Mouse (Mus musculus) heart, embryonic 16.5 days (tissue): ENCODE results near the gene Gtf2b. TPM values are rescaled to one million over a fixed set of nuclear protein-coding genes. Genes with fewer than 3 reads are reported as not detected.
A peak's percentile ranks its signal among the peaks of the same experiment; 100 is the strongest.

Experiments used
- ATAC-seq: fragments of 200-750 bp; cut with Nextera tagmentation; replicated peaks from 2 replicates; pipeline ENCODE4 v1.8.0; 2017; ENCODE audit warnings: moderate number of reproducible peaks; ENCODE audit not compliant: insufficient read depth, low FRiP score; ENCODE audit errors: extremely low read depth
- H3K27ac ChIP-seq: fragments of 300-500 bp; sonication (generic); 2 replicates; pipeline ENCODE4 v1.5.1; 2014; ENCODE audit warnings: mild to moderate bottlenecking, low read length, control low read depth, moderate library complexity
- H3K27me3 ChIP-seq: fragments of 300-500 bp; sonication (generic); 2 replicates; pipeline ENCODE4 v1.6.1; 2014; ENCODE audit warnings: low read length, mixed read lengths; ENCODE audit not compliant: control insufficient read depth, insufficient read depth
- H3K36me3 ChIP-seq: fragments of 300-500 bp; sonication (generic); 2 replicates; pipeline ENCODE4 v1.6.1; 2014; ENCODE audit not compliant: control insufficient read depth, insufficient read depth
- H3K4me1 ChIP-seq: fragments of 300-500 bp; sonication (generic); 2 replicates; pipeline ENCODE4 v1.6.1; 2014; ENCODE audit warnings: low read length, mixed read lengths; ENCODE audit not compliant: control insufficient read depth, insufficient read depth
- H3K4me2 ChIP-seq: fragments of 300-500 bp; sonication (generic); 2 replicates; pipeline ENCODE4 v1.6.1; 2014; ENCODE audit warnings: low read depth, mild to moderate bottlenecking, control low read depth, low read length
- H3K4me3 ChIP-seq: fragments of 300-500 bp; sonication (generic); 2 replicates; pipeline ENCODE4 v1.5.1; 2014; ENCODE audit warnings: mild to moderate bottlenecking, control low read depth, low read length
- H3K9ac ChIP-seq: fragments of 300-500 bp; sonication (generic); 2 replicates; pipeline ENCODE4 v1.6.1; 2014; ENCODE audit warnings: low read length, control low read depth
- H3K9me3 ChIP-seq: fragments of 300-500 bp; sonication (generic); replicated peaks from 2 replicates; pipeline ENCODE4 v1.6.1; 2016; ENCODE audit warnings: low read length; ENCODE audit not compliant: control insufficient read depth
- WGBS: fragments of 180-500 bp; shearing (Covaris S2); extraction: QIAGEN DNeasy Blood & Tissue Kit; methylation state at CpG from one replicate; pipeline ENCODE4 v1.1.7; 2014; 5-methylcytosine and 5-hydroxymethylcytosine counted together
- polyA plus RNA-seq: library from polyadenylated mRNA; unstranded; fragments of >200 nt; fragmentation: Nextera tagmentation; extraction: Ambion mirVana; gene quantifications from 2 replicates; pipeline ENCODE4 v1.2.1, GENCODE M21; 2015

Gene Gtf2b
- polyA plus RNA-seq, 1 experiment from 2014 or later = 76.5 TPM

DNA sequence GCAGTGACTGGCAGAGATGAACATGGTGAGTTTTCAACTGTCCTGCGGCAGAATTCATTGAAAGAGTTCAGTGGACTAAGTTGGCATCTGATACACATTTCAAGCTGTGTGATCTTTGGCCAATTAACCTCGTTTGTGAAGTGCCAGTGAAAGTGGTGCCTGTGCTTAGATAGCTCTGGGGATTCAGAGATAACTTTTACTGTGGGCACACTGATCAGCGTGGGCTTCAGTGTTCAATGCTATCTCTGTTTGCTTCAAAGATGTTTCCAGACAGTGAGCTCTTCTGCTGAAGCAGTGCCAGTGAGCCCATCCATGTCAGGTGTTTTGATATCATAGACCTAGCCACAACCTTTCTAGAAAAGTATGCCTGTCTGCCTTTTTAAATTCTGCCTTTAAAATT, 12.4 kb downstream of the Gtf2b start:
- Histone ChIP-seq H3K4me2 (no peak overlapping the region), H3K9me3 (no peaks in the 10 kb centered on the region), H3K4me3 (no peak overlapping the region), H3K27ac (no peak overlapping the region), H3K36me3 (peaks cover 41% of the 10 kb centered on the region), H3K27me3 (no peaks in the 10 kb centered on the region), H3K9ac (no peak overlapping the region), H3K4me1 (peaks cover 10% of the 10 kb centered on the region; the same call in 1 of the 2 replicates)
- WGBS = 48% methylated on average over 3 of the region's 3 CpGs
- ATAC-seq = no peak

DNA sequence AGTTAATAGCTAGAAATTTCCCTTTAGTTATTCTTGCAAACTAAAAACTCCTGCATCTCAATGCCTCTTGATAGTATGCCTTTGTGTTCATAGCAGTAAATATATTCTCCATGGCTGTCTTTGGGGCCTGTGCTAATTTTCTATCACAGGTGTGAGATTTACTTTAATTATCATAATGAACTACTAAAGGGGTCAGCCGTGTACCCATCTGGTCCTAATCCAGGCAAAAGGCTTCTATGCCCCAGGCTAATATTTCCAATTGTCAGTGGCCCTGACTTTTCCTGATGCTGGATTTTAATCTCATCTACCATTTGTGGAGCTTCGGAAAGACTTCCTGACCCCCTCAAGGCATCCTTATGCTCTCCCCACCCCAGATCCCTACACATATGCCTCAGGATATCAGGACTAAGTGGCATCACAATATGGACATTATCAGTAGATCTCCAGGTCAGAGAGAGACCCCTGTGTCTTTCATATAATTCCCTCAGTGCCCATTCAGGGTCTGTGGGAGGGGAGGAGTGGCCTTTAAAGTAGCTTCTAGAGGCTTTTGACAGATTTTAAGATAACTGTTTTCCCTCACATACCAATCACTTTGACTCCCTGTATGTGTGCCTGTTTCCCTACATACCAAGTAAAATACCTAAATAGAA, 21.7 kb downstream of the Gtf2b start:
- Histone ChIP-seq H3K27ac (no peak overlapping the region), H3K9ac (no peak overlapping the region), H3K4me2 (no peak overlapping the region), H3K4me1 (no peaks in the 10 kb centered on the region), H3K4me3 (no peak overlapping the region), H3K27me3 (no peaks in the 10 kb centered on the region), H3K36me3 (peaks cover 33% of the 10 kb centered on the region), H3K9me3 (no peaks in the 10 kb centered on the region)
- 64% methylated on average over 2 of the region's 2 CpGs for WGBS
- ATAC-seq = no peak

DNA sequence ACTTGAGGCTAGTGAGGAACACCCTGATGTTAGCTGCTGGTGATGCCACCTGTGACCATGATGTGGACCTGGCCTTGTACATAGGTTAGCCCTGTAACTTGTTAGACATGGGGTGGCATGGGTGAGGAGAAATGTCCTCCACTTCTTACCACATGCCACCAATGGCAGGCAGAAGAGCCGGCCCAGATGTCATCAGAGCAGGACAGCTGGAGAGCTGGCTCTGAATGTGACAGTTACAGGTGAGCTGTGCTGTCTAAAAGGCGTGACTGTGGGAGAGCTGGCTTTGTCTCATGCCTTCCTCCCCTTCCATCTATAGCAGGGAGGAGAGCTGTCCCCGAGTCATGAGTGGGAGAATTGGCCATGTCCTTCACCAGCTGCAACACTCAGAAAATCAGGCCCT, 30.7 kb downstream of the Gtf2b start:
- no peak overlapping the region for H3K4me3 ChIP-seq
- WGBS = 79% methylated on average over 3 of the region's 3 CpGs

DNA sequence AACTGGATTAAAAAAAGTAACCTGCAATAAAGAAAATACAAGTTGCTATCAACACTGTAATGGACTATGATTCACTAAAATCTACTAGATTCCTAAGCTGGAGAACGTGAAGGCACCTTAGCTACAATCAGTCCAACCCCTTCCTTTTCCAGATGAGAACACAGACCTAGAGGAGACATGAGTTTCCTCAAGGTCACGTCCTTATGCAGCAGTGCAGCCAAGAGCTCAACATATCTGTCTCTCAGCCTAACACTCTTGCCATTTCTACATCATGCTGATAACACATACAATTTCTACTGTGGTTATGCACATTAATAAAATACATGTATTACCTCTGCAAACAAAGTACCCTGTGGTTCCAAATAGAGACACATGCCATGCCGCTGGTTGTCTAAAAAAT, 46.7 kb downstream of the Gtf2b start:
- no peaks in the 10 kb centered on the region for H3K27me3 ChIP-seq
- peak overlapping the region; percentile 66 for H3K27ac ChIP-seq
- H3K9ac ChIP-seq = no peak overlapping the region
- H3K36me3 ChIP-seq = peaks cover 27% of the 10 kb centered on the region
- H3K9me3 ChIP-seq = no peaks in the 10 kb centered on the region
- 58% methylated on average over 3 of the region's 3 CpGs for WGBS
- no peak overlapping the region for H3K4me2 ChIP-seq
- peaks cover 4% of the 10 kb centered on the region; the same call in 1 of the 2 replicates for H3K4me1 ChIP-seq
- H3K4me3 ChIP-seq = no peak overlapping the region
- ATAC-seq = peak; percentile 84

More for the DNA sequence above, 30.7 kb downstream of the Gtf2b start:
- H3K27ac ChIP-seq = no peak overlapping the region
- no peaks in the 10 kb centered on the region for H3K9me3 ChIP-seq
- no peak for ATAC-seq
- H3K4me1 ChIP-seq = no peaks in the 10 kb centered on the region
- H3K27me3 ChIP-seq = no peaks in the 10 kb centered on the region
- peaks cover 41% of the 10 kb centered on the region for H3K36me3 ChIP-seq
- H3K9ac ChIP-seq = no peak overlapping the region
- H3K4me2 ChIP-seq = no peak overlapping the region

DNA sequence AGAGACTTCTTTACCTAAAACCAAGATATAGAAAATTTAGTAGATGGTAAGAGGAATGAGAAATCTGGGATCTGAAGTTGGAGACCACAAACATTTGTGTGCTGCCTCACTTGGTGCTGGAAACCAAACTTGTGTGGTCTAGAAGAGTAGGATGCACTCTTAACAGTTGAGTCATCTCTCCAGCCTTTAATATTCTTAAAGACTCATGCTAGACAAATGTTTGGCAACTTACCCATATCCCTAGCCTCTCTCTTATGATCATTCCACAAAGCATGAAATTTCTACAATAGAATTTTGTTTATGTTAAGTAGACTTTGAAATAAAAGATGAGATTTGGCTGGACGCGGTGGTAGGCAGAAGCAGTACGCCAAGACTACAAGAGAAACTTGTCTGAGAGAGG, 52.7 kb downstream of the Gtf2b start:
- no peaks in the 10 kb centered on the region for H3K9me3 ChIP-seq
- no peak overlapping the region for H3K4me2 ChIP-seq
- WGBS = 92% methylated on average over 3 of the region's 3 CpGs
- no peak overlapping the region for H3K9ac ChIP-seq
- no peaks in the 10 kb centered on the region for H3K4me1 ChIP-seq
- no peak overlapping the region for H3K27ac ChIP-seq
- no peak overlapping the region for H3K4me3 ChIP-seq
- H3K27me3 ChIP-seq = no peaks in the 10 kb centered on the region
- no peak for ATAC-seq
- H3K36me3 ChIP-seq = peaks cover 17% of the 10 kb centered on the region

DNA sequence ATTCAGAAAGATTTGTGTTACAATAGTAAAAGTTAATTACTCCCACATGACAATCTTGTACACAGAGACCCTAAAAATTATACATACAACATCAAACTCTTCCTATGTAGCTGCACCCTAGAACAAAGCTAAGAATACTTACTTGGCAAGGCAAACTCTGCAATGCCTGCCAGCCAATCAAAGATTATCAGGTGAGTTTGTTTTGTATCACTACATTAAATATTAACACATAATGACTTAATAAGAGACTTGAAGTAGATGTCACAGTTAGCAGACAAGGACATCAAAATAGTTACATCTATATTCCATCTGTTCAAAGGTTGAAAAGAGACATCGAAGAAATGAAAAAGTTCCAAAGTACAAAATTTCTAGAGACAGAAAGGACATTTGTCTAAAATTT, 58.8 kb downstream of the Gtf2b start:
- no peak overlapping the region for H3K27ac ChIP-seq
- H3K4me3 ChIP-seq = no peak overlapping the region
- no peak for ATAC-seq
- H3K9me3 ChIP-seq = no peaks in the 10 kb centered on the region
- H3K4me1 ChIP-seq = no peaks in the 10 kb centered on the region
- 96% methylated on average over 1 of the region's 1 CpGs for WGBS
- no peak overlapping the region for H3K4me2 ChIP-seq
- H3K27me3 ChIP-seq = no peaks in the 10 kb centered on the region
- no peak overlapping the region for H3K9ac ChIP-seq
- peaks cover 21% of the 10 kb centered on the region for H3K36me3 ChIP-seq

DNA sequence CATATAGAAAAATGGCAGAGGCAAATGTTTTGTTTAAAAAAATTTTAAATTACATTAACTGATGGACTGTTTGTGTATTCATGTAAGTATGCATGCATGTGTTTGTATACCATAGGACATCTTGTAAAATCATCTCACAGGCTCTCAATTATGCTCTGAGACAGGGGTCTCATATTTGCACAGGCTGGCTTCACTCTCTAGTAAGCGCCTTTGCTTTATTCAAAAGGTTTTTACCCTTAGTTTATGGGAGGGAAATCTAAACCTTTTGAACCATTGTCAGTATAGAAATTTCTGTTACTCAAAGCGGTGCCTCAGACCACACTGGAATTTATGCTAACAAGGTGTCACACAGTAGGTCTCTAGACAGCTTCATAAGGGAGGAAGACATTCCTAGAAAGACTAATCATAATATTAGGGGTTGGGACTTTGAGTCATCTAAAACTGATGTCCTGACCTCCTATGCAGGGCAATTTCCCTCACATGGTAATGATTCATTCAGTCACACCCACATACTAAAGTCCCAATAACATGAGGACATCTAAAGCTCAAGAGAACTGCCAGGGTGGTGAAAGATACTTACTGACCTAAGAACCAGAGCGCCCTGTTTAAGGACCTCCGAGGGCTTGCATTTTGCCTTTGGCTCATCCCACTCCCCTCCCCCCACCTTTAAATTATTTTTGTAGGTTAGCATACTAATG, 61.8 kb downstream of the Gtf2b start:
- no peaks in the 10 kb centered on the region for H3K4me1 ChIP-seq
- H3K36me3 ChIP-seq = peaks cover 20% of the 10 kb centered on the region
- ATAC-seq = no peak
- 87% methylated on average over 4 of the region's 4 CpGs for WGBS
- no peak overlapping the region for H3K4me3 ChIP-seq
- no peak overlapping the region for H3K27ac ChIP-seq
- no peaks in the 10 kb centered on the region for H3K27me3 ChIP-seq
- H3K9ac ChIP-seq = no peak overlapping the region
- no peak overlapping the region for H3K4me2 ChIP-seq
- no peaks in the 10 kb centered on the region for H3K9me3 ChIP-seq

DNA sequence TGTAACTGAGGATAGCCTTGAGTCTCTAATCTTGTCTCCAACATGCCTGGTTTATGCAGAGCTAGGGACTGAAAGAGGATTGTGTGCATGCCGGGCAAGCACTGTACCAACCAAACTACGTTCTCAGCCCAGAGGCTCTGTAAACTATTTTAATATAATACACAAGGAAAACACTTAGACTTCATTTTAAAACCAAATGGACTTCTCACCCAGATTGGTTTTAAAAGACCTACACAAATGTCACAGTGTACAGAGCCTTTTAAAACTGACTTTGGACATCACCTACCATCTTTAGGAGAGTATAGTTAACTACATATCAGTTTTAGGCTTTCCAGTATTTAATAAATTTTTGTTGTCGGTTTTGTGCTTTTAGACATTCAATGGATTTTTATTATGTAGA, 68.1 kb downstream of the Gtf2b start:
- Histone ChIP-seq H3K4me1 (no peaks in the 10 kb centered on the region), H3K4me2 (no peak overlapping the region), H3K27ac (no peak overlapping the region), H3K36me3 (peaks cover 16% of the 10 kb centered on the region), H3K9ac (no peak overlapping the region), H3K4me3 (no peak overlapping the region), H3K9me3 (no peaks in the 10 kb centered on the region), H3K27me3 (no peaks in the 10 kb centered on the region)
- WGBS = 83% methylated on average over 3 of the region's 3 CpGs
- ATAC-seq = no peak
